Mouse (Mus musculus): ENCODE measurements around the gene Ahnak.
"Not testable (repeated sequence)": the region's sequence is repeated elsewhere in the genome, so short reads cannot be mapped to it uniquely, and the experiment has no call there.

The Ahnak gene

DNA sequence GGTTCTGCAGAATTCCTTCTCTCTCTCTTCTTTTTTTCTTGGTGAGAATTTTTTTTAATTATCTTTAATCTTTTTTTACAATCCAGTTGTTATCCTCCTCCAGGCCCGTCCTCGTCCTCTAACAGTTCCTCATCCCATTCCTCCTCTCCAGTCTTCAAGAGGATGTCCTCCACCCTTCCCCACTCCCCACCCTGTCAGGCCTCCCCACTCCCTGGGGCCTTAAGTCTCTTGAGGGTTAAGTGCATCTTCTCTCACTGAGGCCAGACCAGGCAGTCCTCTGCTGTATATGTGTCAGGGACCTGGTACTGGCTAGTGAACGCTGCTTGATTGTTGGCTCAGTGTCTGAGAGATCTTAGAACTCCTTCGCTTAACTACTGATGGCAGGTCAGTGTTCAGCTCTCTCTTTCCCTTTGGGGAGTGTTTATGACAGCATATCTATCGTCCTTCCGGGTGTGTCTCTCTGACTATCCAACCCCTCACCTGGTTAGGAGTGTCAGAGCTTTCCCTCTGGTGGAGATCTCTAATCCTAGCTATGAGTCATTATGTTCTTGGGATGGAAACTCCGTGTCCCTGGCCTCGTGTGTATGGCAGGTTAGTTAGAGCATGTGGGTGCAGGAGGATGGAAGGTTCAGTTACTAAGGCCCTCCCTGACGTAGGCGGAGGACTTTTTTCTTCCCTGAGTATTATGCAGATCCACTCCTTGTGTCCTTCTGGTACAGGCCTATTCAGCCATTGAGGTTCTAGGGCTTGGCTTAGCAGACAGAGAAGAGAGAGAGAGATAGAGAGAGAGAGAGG is 5.9 kb downstream of the Ahnak start:
- DNase-seq (ENCODE audit: low read depth) = peak; percentile 53

DNA sequence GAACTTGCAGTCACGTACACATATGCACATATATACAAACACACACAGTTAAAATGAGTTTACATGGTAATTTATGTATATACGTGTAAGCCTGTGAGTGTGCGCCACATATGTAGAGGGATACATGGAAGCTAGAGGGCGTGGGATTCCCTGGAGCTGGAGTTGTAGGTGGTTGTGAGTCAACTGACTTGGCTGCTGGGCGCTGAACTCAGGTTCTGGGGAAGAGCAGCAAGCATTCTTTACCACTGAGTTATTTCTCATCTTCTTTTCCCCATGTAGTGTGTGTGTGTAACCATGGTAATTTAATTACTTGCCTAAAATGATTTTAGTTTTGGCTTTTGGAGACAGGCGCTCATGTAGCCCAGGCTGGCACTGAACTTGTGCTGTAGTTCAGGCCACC is 7.5 kb downstream of the Ahnak start:
- peak; percentile 47 for DNase-seq (ENCODE audit: low read depth)

DNA sequence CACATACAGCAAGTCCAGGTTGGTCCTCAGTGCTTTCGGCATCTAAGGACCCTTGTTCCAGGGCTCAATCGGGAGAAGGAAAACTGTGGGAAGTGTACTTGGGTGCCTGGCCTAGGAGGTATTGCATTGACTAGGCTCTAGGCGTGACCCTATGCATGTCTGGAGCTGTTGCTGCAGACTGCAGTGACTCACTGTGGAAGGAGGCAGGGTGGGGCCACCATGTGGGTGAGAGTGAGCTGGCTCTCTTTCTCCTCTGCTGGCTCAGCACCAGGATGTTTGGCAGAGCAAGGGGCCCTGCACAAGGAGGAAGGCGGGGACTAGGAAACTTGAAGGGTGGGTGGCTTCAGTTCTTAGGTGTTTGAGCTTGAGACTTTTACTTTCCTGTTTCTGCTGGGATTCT is 8.5 kb downstream of the Ahnak start:
- peak; percentile 92 for DNase-seq (ENCODE audit: low read depth)

DNA sequence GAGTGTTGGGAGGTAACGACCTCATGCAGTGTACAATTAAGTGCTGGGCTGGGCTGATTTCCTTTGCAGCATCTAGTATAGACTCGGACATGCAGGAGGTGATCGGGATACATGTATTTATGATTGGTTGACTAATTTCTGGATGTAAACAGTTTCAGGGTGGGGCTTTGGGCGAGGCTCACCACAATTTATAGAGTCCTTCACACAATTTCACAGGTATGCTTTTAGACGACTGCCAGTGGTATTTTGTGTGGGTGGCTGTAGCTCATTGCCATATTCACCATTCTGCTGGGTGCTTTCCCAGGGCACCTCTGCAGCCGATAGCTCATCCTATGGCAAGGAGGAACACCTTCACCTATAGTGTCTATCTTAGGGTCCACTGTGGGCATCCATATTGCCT is 9.5 kb downstream of the Ahnak start:
- DNase-seq (ENCODE audit: low read depth) = peak; percentile 75

DNA sequence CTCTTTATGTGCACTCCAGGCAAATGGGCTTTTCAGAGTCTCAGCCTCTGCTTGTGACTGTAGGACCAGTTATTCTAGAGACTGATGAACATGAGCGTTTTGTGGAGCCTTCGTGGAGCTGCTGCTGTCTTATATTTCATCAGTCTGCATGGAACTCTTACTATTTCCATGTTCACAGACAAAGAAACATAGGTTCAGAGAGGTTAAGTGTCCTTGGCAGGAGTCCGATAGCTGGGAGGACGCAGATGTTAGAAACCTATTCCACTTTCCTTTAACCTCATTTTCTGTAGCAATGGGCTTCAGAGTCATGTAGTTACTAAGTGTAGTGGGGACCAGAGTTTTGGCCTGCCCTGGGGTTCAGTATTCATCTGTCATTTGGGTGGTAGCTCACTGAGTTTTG is 10.1 kb downstream of the Ahnak start:
- no peak for DNase-seq (ENCODE audit: low read depth)

DNA sequence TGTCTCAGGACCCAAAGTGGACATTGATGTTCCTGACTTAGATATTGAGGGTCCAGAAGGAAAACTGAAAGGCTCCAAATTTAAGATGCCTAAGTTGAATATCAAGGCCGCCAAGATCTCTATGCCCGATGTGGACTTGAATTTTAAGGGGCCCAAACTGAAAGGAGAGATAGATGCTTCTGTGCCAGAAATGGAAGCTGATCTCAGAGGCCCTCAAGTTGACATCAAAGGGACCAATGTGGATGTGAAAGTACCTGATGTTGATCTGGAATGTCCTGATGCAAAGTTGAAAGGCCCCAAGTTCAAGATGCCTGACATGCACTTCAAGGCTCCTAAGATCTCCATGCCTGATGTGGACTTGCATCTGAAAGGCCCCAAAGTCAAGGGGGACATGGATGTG is 17.8 kb downstream of the Ahnak start:
- not testable (repeated sequence) for DNase-seq (ENCODE audit: low read depth)

DNA sequence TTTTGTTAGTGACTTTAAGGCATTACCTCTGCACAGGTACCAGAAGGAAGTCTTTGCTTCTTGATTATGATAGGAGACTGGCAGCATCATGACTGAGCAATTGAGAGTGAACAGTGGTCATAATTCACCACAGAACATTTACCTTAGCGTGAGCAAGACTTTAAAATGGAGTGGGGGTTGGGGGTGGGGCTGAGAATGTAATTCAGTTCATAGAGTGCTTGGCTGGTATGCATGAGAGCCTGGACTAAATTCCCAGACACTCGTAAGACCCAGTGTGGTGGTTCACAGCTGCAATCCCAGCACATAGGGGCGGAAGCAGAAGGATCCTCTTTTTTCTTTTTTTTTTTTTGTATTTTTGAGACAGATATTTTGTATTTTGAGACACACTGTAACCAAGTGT is 30.2 kb downstream of the Ahnak start:
- DNase-seq (ENCODE audit: low read depth) = no peak

DNA sequence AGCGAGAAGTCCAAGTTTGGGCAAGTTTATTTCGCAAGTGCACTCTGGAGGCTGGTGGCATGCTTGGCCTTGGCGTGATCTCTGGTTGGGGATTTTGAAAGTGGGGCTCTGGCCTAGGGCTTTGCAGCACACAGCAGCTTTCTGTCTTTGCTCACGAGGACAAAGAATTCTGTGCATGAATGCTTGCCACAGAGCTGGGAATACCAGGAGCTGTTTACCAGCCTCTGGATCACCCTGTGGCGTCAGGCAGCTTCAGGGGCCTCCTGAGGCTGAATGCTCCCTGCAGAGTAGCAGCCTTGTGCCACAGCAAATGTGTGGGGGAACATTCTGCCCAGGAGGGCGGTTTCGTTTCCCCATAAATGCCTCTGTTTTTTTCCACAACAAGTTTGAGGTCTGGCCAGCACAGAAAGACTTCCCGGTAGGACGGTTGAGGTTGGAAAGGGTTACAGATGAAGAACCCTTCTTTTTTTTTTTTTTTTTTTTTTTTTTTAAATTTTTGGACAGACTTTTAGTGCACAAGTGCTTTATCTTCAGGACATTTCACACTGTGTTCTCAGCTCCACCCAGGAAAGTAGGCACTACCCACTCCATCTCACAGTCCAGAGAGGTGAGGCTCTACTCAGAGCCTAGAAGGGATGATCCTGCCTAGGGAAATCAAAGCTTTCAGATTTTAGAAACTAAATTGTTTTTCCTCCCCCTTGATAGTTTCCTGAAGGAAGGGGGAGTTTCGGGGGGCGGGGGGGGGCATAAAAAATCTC is 34.1 kb downstream of the Ahnak start:
- DNase-seq (ENCODE audit: low read depth) = no peak

DNA sequence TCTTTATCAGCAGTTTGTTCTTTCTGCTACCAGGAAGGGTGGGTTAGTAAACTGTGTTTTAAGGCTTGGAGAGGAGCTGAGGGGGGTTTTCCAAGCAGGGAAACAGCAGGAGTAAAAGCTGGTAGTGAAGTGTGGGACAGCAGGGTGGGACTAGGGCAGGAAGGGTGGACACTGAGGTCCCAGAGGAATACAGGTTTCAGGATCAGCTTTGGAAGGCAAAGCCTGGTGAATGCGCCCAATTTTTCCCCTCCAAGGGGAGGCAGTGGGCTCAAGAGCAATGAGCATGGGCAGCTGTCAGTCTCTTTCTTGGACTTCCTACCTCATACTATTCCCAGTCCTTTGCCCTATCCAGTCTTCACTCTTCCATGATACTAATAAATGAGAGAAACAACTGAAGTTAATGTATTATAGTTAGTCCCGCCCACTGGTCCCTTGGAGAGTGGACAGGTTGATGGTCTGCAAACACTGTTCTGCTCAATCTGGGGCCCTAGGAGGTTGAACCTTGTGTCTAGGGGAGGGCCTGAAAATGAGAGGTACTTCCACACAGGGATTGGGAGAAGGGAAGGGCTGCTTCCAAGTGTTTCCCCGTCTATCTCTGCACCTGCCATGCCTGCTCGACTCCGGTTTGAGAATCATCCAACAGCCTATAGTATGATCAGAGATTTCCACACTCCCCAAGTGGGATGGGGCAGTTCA is 36.6 kb downstream of the Ahnak start:
- DNase-seq (ENCODE audit: low read depth) = no peak

DNA sequence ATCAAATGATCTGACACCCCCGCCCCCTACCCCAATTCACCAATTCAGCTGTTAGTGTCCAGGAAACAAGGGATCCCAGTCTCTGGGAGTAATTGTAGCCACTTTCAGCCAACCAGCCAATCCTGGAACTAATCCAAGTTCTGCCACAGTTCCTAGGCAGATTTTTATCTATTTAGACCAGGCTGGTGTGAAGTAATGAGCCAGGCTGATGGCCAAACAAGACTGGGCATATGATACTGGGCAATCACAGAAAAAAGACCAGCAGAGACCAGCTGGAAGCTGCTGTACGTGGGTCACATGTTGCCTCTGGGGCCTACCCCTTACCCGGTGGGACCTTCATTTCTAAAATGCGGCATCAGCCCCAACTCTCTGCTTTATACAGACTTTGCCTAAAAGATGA is 37.5 kb downstream of the Ahnak start:
- DNase-seq (ENCODE audit: low read depth) = no peak

DNA sequence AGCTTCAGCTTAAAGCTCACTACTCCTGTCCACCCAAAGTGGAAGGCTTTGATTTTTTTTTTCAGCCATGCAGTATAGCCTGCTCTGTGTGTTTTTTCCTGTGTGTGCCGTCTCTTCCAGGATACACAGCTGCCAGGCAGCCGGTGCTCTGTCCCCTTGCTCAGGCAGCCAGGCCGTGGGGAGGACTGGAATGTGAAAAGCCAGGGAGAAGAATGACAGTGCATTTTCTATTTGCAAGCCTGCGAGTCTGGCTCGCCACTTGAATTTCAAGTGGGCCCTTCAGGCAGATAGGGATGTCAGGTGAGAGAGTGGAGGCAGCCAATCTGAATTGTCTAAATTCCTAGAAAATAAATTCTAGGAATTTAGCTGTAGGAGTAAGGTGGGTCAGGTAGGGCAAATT is 38.7 kb downstream of the Ahnak start:
- DNase-seq (ENCODE audit: low read depth) = no peak

DNA sequence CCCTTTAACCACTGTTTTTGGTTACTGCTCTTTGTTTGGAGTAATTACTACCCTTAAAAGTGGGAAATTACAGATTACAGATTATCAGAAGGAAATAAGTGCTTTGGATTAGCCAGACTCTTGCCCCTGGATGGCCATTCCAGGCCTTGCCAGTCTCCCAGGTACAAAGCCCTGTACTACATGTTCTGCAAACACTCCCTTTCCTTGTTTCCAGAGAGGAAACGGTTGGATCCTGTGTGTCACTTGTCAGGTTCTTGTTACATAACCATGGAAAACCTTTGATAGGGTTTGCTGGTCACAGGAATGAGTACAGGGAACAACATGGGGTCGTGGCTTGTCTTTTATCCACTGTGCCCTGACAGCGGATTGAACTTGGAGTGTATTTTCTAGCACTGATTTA is 39.3 kb downstream of the Ahnak start:
- no peak for DNase-seq (ENCODE audit: low read depth)

DNA sequence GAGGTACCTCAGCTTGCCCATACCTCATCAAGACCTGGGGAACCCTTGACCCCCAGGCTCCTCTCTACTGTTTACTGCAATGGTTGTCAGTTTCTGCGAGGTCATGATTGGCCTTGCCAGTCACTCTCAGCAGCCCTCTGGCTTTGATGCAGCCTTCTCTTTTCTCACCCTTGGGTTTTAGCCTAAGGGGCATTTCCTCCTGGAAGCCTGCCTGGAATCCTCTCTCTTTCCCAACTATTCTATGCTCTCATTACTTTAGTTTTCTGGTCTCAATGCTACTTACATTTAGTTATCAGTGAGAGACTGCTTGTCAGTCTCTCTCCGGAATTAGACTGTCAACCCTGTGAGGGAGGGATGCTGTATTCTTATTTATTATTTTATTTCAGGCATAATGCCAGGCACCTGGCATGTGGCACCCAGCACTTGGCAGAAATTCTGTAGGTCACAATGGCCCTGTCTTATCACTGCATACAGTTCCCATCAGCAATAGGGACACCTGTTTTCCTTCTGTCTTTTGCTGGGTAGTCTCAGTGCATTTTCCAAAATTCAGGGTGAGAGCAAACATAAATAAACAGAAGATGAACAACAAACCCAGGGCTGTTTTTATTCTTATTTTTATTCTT is 40.7 kb downstream of the Ahnak start:
- no peak for DNase-seq (ENCODE audit: low read depth)

DNA sequence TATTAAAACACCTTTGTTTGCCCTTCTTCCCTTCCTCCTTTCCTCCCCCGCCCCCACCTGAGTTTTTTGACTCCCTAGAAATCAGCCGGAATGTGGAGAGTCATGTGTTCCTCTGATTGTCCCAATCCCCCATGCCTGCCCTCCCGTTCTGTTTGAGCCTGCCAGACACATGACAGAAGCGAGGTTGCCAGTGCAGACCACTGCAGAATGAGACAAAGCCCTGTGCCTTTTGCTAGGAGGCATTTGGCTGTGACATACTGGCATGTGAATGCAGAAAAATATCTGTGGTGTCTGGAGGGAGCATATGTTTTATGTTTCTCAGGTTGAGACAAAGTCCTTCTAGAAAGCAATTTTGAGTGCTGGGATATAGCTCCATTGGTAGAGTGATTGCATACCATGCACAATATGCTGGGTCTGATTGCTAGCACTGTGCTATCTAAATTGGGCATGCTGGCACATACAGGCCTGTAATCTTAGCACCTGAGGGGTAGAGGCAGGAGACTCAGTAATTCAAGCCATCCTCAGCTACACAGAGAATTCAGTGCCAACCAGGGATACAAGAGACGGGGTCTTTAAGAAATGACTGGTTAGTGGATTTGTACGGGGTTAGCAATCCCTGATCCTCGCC is 43.5 kb downstream of the Ahnak start:
- no peak for DNase-seq (ENCODE audit: low read depth)

DNA sequence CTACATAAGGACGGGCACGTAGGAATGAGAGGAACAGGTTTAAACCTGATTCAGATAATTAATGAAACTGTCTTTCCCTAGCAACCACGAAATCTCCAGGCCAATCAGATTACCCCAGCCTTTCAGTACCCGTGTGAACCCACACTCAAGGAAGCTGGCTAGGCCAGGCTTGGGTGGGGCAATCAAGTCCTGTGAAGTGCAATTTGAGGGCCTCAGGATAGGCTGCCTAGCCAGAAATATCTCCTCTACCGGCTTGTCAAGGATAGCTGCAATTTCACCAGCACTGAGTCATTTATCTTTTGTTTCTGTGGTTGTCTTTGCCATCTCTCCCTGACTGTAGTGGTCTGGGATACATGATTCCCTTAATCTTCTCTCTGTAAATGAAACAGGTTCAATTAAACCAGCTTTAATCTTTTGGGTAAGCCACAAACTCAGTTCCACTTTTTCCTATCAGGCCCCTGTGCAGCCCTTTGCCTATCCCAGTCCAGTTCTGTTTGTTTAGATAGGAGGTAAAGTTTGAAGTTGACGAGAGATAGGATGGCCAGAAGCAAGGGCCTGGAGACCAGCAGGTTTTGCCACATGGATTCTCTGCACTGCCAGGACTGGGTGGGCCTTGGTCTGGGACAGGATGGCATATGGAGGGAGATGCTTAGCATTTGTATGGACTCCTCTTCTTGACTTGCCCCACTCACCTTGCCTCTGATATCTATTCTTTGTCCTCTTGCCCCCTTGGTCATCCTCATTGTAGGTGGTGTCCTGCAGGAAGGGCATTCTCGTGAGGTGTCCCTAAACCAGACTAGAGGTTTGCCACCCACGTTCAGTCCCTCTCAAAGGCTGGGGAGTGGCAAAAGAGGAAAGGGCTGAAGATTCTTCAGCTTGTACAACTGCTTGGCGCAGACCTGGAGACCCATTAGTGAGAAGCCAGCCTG is 44.6 kb downstream of the Ahnak start:
- DNase-seq (ENCODE audit: low read depth) = peak; percentile 40

DNA sequence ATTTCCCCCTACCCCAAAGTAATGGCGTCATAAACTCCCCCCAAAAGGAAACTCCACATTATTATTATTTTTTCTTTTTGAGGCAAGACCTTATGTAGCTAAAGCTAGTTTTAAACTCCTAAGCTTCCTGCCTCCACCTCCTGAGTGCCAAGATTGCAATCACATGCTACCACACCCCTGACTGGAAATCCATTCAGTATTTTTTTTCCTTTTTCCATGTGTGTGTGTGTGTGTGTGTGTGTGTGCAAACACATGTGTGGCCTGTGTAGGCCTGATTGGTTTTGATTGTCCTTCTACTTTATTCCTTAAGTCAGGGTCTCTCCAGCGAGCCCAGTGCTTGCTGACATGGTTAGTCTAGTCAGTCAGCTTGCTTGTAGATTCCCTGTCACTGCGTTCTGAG is 45.4 kb downstream of the Ahnak start:
- no peak for DNase-seq (ENCODE audit: low read depth)

DNA sequence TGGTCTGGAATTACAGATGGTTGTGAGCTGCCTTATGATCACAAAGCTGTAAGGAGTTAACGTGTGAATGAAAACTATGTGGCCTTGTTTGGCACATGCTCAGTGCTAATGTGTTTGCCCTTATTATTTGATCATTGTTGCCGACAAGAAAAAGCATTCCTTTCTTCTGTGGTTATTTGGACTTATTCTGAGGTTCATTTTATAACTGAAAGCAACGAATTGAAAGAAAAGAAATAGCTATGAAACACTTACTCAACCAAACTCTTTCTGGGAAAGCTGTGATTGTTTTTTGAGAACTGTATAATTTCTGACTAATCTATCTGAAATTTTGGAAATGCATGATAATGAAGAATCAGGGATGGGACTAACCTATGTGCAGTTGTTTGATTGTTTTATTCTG is 46.0 kb downstream of the Ahnak start:
- DNase-seq (ENCODE audit: low read depth) = no peak

DNA sequence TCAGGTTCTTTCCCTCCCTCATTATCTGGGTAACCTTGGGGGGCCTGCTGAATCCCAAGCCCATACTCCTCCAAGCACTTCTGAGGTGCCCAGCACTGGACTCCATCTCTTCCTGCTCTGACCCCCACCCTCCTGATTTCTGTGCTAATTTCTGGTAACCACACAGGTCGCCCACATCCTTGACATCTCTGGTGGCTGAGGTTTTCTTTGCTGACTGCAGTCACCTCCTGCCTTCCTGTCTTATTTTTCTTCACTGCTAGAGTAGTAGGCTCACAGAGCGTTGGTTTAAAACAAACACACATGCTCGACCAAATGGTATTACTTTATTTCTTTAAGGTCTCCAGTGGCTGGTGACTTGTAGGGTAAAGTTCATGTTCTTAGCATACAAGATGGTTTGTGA is 49.1 kb downstream of the Ahnak start:
- peak; percentile 81 for DNase-seq (ENCODE audit: low read depth)

DNA sequence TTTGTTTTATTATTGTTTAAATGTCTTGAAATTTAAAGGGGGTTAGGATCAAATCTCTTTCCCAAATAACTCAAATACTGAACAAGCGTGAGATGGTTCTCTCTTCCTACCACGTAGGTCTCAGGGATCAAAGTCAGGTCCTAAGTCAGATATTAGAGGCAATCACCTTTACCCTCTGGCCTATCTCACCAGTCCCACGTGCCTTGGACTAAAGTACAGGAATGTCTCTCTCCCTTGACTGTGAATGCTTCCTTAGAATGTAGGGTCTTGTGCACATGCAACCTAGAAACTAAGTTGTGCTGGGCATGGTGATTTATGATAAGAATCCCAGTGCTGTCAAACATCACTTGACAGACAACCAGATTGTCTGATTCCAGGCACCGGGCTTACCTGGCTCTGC is 50.2 kb downstream of the Ahnak start:
- DNase-seq (ENCODE audit: low read depth) = no peak

DNA sequence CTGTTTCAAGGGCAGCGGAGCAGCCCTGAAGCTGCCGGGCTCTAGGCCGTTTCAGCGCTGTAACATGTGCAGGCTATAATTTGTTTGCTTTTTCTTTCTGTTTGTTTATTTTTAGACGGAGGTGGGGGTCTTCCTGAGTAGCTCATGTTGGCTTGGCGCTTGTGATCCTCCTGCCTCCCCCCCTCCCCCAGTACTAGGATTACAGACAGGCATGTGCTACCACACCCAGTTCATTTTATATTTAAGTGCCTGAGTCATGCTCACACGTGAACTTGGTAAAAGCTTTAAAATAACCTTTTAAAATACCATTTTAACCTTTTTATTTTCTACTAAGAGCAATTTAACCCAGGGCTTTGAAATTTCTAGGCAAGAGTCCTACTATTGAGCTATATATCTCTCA is 50.8 kb downstream of the Ahnak start:
- no peak for DNase-seq (ENCODE audit: low read depth)

DNA sequence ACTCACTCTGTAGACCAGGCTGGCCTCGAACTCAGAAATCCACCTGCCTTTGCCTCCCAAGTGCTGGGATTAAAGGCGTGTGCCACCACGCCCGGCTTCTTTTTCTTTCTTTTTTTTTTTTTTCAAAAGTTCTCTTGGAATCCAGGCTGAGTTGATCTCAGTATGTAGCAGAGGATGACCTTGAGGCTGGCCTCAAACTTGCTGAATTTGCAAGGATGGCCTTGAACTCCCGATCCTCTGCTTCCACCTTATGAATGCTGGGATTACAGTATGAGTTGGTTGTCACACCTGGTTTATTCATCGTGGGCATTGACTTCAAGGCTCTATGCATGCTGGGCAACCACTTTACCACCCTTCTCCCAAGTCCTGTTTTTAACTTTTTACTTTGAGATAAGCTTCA is 51.6 kb downstream of the Ahnak start:
- DNase-seq (ENCODE audit: low read depth) = no peak

Measured in induced T-regulatory cell, adult 2 months (primary cell).